Mouse (Mus musculus): ENCODE results near the gene Skp1a. TPM values are rescaled to one million over a fixed set of nuclear protein-coding genes. Genes with fewer than 3 reads are reported as not detected.

Gene Skp1a
- polyA plus RNA-seq, 1 experiment from 2014 or later, result 1,013 TPM

DNA sequence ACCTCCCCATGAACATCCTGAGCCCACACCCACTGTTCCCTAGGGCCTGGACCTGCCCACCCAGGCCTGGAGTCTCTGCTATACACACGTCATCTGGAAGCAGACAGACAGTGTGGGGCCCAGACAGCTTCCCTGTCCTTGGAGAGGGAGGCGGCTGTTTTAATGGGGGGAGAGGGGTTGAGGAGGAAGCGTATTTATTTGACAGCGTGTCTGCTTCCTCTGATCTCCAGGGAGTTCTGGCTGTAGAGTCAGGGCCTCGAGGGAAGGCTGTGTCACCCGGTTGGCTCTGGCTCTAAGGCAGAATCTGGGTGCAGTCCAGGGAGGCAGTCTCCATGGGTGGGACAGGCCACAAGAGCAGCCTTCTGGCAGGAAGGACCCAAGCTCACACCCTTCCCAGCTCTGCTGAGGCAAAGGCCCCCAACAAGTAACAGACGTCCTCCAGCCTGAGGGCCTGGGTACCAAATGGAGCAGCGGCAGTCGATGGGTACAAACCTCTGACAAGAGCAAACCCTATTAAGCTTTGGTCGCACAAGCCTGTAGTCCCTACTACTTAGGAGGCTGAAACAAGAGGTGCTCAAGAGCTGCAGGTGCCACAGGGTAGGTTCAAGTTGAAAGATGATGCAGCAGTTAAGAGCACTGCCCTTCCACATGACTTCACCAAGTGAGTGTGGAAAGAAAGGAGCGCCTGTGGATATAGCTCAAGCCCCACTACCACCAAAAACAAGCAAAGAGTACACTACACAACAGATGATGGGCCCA is 41.6 kb downstream of the Skp1a start:
- H3K9me3 ChIP-seq (ENCODE audit: control insufficient read depth, low read length), result no peaks in the 10 kb centered on the region
- no peaks in the 10 kb centered on the region for H3K27me3 ChIP-seq (ENCODE audit: control insufficient read depth, insufficient read depth, low read length)
- H3K4me1 ChIP-seq (ENCODE audit: control insufficient read depth, insufficient read depth, low read length), result no peaks in the 10 kb centered on the region
- no peak overlapping the region for H3K4me2 ChIP-seq
- DNase-seq (ENCODE audit: low spot score, missing footprints) (no peak), ATAC-seq (ENCODE audit: low FRiP score) (no peak)
- no peak overlapping the region for H3K27ac ChIP-seq (ENCODE audit: low read depth, low read length)
- H3K9ac ChIP-seq (ENCODE audit: low read length), result no peak overlapping the region
- H3K36me3 ChIP-seq (ENCODE audit: control insufficient read depth, insufficient read depth, low read length), result no peaks in the 10 kb centered on the region
- H3K4me3 ChIP-seq (ENCODE audit: low read depth, low read length), result no peak overlapping the region
- WGBS, result 75% methylated on average over 11 of the region's 11 CpGs

DNA sequence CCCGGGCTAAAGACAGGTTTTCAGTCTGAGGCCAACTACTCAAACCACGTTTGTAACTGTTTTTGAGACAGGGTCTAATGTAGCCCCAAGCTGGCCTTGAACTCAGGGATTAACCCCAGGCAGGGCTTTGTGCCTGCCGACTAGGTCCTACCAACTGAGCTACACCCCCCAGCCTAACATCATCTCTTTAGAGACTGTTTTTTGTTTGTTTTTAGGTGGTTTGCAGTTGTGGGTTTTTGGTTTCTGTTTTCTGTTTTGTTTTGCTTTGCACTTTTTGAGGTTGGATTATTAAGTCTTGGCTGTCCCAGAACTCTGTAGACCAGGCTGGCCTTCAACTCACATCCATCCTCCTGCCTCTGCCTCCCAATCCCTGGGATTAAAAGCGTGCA is 42.1 kb downstream of the Skp1a start:
- no peak overlapping the region for H3K9ac ChIP-seq (ENCODE audit: low read length)
- H3K9me3 ChIP-seq (ENCODE audit: control insufficient read depth, low read length), result no peaks in the 10 kb centered on the region
- DNase-seq (ENCODE audit: low spot score, missing footprints) (no peak), ATAC-seq (ENCODE audit: low FRiP score) (no peak)
- H3K4me1 ChIP-seq (ENCODE audit: control insufficient read depth, insufficient read depth, low read length), result no peaks in the 10 kb centered on the region
- 73% methylated on average over 4 of the region's 4 CpGs for WGBS
- no peak overlapping the region for H3K4me3 ChIP-seq (ENCODE audit: low read depth, low read length)
- no peaks in the 10 kb centered on the region for H3K27me3 ChIP-seq (ENCODE audit: control insufficient read depth, insufficient read depth, low read length)
- H3K4me2 ChIP-seq, result no peak overlapping the region
- H3K27ac ChIP-seq (ENCODE audit: low read depth, low read length), result no peak overlapping the region
- no peaks in the 10 kb centered on the region for H3K36me3 ChIP-seq (ENCODE audit: control insufficient read depth, insufficient read depth, low read length)

DNA sequence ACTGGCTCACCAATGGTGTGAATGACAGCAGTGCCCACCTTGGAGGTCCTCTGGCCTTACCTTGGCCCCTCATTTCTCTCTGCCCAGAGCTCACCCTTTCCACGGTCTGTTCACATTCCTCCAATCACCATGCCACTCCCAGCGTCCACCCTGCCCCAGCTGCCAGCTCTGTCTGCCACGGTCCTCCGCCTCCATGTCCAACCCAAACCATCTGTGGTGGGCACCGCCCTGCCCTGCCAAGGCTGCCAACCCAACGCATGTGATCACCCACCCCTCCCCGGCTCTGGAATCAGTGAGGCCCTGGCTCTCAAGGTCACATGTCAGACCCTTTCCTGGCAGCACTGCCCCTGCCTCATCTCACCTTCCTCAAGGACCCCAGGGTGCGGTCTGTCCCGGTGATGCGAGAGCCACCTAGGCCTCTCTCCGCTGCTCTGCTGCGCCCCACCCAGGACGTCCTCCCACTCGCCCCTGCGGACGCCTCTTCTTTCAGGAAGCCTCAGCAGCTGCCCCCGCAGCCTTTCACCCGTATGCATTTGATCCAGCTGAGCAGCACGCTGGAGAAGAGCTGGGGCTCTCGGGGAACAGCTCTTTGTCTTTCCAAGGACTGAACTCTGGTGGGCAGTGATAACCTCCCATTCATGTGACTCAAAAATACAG is 42.8 kb downstream of the Skp1a start:
- Histone ChIP-seq H3K9me3 (ENCODE audit: control insufficient read depth, low read length) (no peaks in the 10 kb centered on the region), H3K4me2 (no peak overlapping the region), H3K27me3 (ENCODE audit: control insufficient read depth, insufficient read depth, low read length) (no peaks in the 10 kb centered on the region), H3K9ac (ENCODE audit: low read length) (no peak overlapping the region), H3K27ac (ENCODE audit: low read depth, low read length) (no peak overlapping the region), H3K36me3 (ENCODE audit: control insufficient read depth, insufficient read depth, low read length) (no peaks in the 10 kb centered on the region), H3K4me3 (ENCODE audit: low read depth, low read length) (no peak overlapping the region), H3K4me1 (ENCODE audit: control insufficient read depth, insufficient read depth, low read length) (no peaks in the 10 kb centered on the region)
- DNase-seq (ENCODE audit: low spot score, missing footprints), result no peak
- ATAC-seq (ENCODE audit: low FRiP score), result no peak
- WGBS, result 90% methylated on average over 20 of the region's 20 CpGs

DNA sequence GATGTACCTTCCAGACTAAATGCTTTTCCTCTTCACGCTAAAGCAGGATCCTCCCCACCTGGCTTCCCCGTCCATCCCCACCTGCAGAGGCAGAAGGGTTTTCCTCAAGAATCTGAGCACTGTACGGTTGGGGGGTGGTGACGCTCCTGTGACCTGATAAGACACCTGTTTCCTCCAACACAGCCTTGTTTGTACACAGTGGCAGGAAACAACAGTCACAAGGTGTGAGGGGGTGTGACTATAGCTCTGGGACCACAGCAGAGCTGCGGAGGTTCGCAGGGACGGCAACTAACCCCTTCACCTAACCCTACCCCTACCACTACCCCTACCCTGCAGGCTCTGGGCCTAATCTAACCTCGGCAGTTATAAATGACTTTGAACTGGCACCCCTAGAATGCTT is 43.6 kb downstream of the Skp1a start:
- Histone ChIP-seq H3K36me3 (ENCODE audit: control insufficient read depth, insufficient read depth, low read length) (no peaks in the 10 kb centered on the region), H3K4me2 (no peak overlapping the region), H3K4me3 (ENCODE audit: low read depth, low read length) (no peak overlapping the region), H3K4me1 (ENCODE audit: control insufficient read depth, insufficient read depth, low read length) (no peaks in the 10 kb centered on the region), H3K27me3 (ENCODE audit: control insufficient read depth, insufficient read depth, low read length) (no peaks in the 10 kb centered on the region), H3K9me3 (ENCODE audit: control insufficient read depth, low read length) (no peaks in the 10 kb centered on the region), H3K27ac (ENCODE audit: low read depth, low read length) (no peak overlapping the region), H3K9ac (ENCODE audit: low read length) (no peak overlapping the region)
- WGBS, result 91% methylated on average over 8 of the region's 8 CpGs
- ATAC-seq (ENCODE audit: low FRiP score) (no peak), DNase-seq (ENCODE audit: low spot score, missing footprints) (no peak)

DNA sequence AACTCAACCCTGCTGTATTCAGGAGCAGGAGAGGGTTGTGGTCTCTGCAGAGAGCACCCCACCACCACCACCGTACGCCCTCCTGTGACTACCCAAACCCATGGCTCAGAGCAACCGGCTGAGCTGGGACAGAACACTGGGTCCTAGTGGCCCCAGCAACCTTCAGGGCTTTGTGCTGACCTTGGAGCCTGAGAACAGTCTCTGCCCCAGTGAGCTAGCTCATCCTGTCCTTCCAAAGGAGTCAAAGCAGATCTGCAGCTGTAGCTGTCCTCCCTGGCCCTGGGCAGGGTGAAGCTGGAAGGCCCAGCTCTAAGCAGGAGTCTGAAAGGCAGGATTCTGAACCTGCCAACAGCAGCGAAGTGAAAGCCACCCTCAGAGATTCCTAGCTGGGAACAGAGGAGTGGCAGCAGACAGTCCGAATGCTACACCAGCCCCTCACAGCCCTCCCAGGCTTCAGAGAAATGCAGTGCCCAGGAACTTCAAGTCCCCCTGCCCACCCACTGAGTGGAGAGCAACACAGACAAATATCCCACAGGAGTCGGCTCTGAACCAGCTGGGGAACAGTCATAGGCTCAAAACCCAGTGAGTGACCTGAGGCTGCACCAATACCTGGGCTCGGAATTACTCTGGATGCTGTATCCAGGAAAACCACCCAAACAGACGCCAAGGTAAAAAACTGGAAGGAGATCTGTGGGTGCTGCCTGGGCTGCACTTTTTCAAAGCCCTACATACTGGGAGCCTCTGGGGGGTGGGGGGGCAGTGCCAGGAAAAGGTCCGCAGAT is 44.2 kb downstream of the Skp1a start:
- no peak overlapping the region for H3K9ac ChIP-seq (ENCODE audit: low read length)
- 79% methylated on average over 9 of the region's 9 CpGs for WGBS
- no peaks in the 10 kb centered on the region for H3K4me1 ChIP-seq (ENCODE audit: control insufficient read depth, insufficient read depth, low read length)
- H3K36me3 ChIP-seq (ENCODE audit: control insufficient read depth, insufficient read depth, low read length), result no peaks in the 10 kb centered on the region
- DNase-seq (ENCODE audit: low spot score, missing footprints) (no peak), ATAC-seq (ENCODE audit: low FRiP score) (no peak)
- H3K27me3 ChIP-seq (ENCODE audit: control insufficient read depth, insufficient read depth, low read length), result no peaks in the 10 kb centered on the region
- H3K4me2 ChIP-seq, result no peak overlapping the region
- no peak overlapping the region for H3K4me3 ChIP-seq (ENCODE audit: low read depth, low read length)
- no peak overlapping the region for H3K27ac ChIP-seq (ENCODE audit: low read depth, low read length)
- no peaks in the 10 kb centered on the region for H3K9me3 ChIP-seq (ENCODE audit: control insufficient read depth, low read length)

DNA sequence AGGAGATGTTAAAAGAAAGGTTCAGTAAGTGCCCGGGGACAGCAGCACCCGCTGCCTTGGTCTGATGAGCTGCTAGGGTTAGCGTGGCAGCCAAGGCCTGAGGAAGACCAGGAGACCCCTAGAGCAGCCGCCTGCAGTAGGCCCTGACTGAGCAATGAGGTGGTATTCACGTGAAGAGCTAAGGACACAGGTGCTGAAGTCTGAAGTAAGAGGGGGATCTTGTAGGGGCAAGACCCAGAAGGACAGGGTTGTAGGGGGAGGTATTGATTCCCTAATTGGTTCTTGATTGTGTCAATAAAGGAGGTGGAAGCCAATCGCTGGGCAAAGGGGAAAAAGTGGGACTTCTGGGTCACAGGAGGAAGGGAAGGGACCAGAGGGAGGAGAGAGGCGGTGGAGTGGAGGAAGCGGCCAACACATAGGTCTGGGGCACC is 45.2 kb downstream of the Skp1a start:
- no peak for DNase-seq (ENCODE audit: low spot score, missing footprints)
- 90% methylated on average over 8 of the region's 8 CpGs for WGBS
- Histone ChIP-seq H3K9me3 (ENCODE audit: control insufficient read depth, low read length) (no peaks in the 10 kb centered on the region), H3K4me2 (no peak overlapping the region), H3K27me3 (ENCODE audit: control insufficient read depth, insufficient read depth, low read length) (no peaks in the 10 kb centered on the region), H3K27ac (ENCODE audit: low read depth, low read length) (no peak overlapping the region), H3K9ac (ENCODE audit: low read length) (no peak overlapping the region), H3K4me1 (ENCODE audit: control insufficient read depth, insufficient read depth, low read length) (no peaks in the 10 kb centered on the region), H3K4me3 (ENCODE audit: low read depth, low read length) (no peak overlapping the region), H3K36me3 (ENCODE audit: control insufficient read depth, insufficient read depth, low read length) (no peaks in the 10 kb centered on the region)
- no peak for ATAC-seq (ENCODE audit: low FRiP score)

DNA sequence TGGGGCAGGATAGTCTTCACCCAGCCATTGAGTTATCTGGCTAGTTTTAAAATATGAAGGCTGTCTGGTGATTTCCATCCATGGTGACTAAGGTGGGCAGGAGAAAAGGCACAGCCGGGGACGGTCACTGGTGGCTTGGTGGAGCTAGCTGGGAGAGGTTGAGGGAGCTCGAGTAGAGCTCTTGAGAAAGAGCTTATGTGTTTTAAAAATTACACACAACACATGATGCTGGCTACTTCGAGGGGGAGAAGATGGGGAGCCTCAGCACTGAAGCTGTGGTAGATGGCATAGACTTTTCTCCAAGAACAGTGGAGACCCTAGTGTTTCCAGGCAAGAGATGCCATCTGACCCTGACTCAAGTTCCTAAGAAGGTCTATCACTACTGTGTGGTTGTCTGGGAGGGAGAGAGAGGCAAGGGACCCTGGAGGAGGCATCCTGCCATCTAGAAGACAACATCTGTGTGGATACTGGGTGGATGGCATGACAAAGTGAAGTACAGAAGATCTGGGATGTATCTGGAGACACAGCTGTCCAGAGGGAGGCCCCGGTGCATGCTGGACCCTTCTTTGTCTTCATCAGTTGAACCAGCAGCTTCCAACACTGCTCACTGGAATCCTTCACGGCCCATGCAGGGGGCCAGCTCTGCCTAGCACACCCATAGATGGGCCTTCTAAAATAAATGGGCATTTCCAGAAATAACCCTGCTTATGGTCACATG is 45.8 kb downstream of the Skp1a start:
- no peak overlapping the region for H3K27ac ChIP-seq (ENCODE audit: low read depth, low read length)
- peaks cover 4% of the 10 kb centered on the region for H3K27me3 ChIP-seq (ENCODE audit: control insufficient read depth, insufficient read depth, low read length)
- H3K4me2 ChIP-seq, result no peak overlapping the region
- no peak overlapping the region for H3K4me3 ChIP-seq (ENCODE audit: low read depth, low read length)
- H3K36me3 ChIP-seq (ENCODE audit: control insufficient read depth, insufficient read depth, low read length), result no peaks in the 10 kb centered on the region
- no peaks in the 10 kb centered on the region for H3K9me3 ChIP-seq (ENCODE audit: control insufficient read depth, low read length)
- DNase-seq (ENCODE audit: low spot score, missing footprints), result no peak
- H3K9ac ChIP-seq (ENCODE audit: low read length), result no peak overlapping the region
- ATAC-seq (ENCODE audit: low FRiP score), result no peak
- 88% methylated on average over 6 of the region's 6 CpGs for WGBS
- peaks cover 3% of the 10 kb centered on the region; the same call in 1 of the 2 replicates for H3K4me1 ChIP-seq (ENCODE audit: control insufficient read depth, insufficient read depth, low read length)

DNA sequence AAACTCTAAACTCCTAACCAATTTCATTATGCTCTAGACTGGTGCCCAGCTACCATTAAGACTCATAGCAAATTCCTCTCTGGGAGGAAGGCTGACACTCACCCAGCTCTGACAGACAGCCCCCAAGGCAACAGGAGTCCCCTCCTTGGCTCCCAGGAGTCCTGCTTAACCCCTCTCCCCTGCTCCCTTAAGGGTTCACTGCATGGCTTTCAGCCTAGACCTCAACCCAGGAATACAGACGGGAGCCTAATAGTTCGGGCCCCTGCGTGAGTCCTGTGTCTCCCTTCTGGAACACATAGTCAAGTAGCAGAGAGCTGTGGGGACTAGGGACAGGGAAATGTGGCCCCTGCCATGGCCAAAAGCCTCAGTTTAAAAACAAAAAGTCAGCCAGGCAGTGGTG is 46.4 kb downstream of the Skp1a start:
- ATAC-seq (ENCODE audit: low FRiP score) (no peak), DNase-seq (ENCODE audit: low spot score, missing footprints) (no peak)
- Histone ChIP-seq H3K9me3 (ENCODE audit: control insufficient read depth, low read length) (no peaks in the 10 kb centered on the region), H3K4me2 (no peak overlapping the region), H3K27me3 (ENCODE audit: control insufficient read depth, insufficient read depth, low read length) (peaks cover 7% of the 10 kb centered on the region), H3K4me3 (ENCODE audit: low read depth, low read length) (no peak overlapping the region), H3K4me1 (ENCODE audit: control insufficient read depth, insufficient read depth, low read length) (peaks cover 7% of the 10 kb centered on the region; the same call in 1 of the 2 replicates), H3K9ac (ENCODE audit: low read length) (no peak overlapping the region), H3K27ac (ENCODE audit: low read depth, low read length) (no peak overlapping the region), H3K36me3 (ENCODE audit: control insufficient read depth, insufficient read depth, low read length) (no peaks in the 10 kb centered on the region)
- 89% methylated on average over 3 of the region's 3 CpGs for WGBS
